Mouse (Mus musculus): ENCODE data around the gene Msl3. TPM values are rescaled to one million over a fixed set of nuclear protein-coding genes. Genes with fewer than 3 reads are reported as not detected.

The Msl3 gene
- total RNA-seq (2023): 34.3 to 37.4 TPM (median 35.5 TPM) in 4 replicates

DNA sequence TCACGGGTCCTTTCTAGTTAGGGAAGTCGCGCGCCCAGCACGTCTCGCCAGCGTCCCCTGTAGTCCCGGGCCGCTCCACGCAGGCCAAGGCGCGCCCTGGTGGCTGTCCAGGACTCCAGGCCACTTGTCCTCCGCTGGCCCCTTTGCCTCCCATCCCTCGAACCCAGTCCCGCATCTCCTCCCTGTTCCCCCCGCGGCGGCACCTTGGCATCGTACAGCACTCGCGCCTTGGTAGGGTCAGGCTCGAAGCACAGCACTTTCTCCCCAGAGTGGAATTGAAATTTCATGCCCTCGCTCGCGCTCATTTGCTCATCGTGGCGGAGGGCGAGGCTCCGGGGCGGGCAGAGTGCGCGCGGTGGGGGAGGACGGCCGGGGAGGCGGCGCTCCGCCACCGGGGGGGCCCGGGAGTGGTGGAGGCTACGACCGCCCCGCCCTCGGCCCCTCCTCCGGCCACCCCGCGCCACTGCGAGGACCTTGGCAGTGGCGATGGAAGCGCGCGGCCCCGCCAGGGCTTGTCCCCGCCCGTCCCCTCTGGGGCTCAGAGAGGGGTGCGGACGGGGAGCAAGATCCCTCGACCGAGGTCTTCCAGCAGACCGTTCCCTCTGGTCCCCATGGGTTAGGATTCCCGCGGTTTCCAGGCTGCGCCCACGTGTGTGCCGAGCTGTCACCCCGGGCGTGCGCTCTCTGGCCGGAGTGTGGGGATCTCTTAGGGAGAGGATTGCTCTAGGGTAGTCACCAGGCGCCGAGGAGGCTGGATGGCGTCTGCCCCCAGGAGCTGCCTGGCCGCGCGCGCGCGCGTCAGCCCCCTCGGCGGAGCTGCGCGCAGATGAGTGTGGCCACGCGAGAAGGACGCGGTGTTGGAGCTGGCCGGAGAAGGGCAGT, at the start of gene Msl3:
Msl3 (minus strand) TSS at position 374 of the 882 bp plus-strand sequence.

Other genes with a start within 250 kb of the Msl3 start
- not detected in 4 replicates for gene Frmpd4, start 96.7 kb downstream of the Msl3 start, total RNA-seq (2023)
- 5.7 to 6.6 TPM (median 6.2 TPM) in 4 replicates for gene Arhgap6, start 121.2 kb upstream of the Msl3 start, total RNA-seq (2023)

All from B cell, adult 62 days (primary cell).